Mouse (Mus musculus): Measurements from ENCODE around the gene Rnpepl1. TPM values are rescaled to one million over a fixed set of nuclear protein-coding genes. Genes with fewer than 3 reads are reported as not detected.
A peak's percentile ranks its signal among the peaks of the same experiment; 100 is the strongest.

Gene Rnpepl1
- total RNA-seq, 2 experiments from 2014 or later: 66.5 to 79.4 TPM

DNA sequence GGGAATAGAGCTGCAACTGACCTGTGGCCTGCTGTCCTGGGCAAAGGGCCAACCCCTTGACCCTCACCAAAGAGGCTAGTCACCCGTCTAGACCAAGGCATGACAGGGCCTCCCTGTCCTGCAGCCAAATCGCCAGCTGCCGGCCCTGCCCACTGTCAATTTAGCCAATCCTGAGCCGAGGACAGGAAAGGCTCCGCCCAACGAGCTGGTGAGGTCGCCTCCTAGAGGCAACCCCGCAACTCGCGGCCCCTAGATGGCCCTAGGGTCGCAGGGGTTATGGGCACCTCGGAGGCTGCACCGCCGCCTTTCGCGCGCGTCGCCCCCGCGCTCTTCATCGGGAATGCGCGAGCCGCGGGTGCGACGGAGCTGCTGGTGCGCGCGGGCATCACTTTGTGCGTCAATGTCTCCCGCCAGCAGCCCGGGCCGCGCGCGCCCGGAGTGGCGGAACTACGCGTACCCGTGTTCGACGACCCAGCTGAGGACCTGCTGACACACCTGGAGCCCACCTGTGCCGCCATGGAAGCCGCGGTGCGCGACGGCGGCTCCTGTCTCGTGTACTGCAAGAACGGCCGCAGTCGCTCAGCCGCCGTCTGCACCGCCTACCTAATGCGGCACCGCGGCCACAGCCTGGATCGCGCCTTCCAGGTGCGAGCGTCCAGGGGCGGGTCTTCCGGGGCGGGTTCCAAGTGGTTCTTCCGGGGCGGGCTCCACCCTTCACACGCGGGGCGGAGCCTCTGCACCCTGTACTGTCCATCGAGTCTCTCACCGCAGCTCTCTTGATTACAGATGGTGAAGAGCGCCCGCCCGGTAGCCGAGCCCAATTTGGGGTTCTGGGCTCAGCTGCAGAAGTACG is 3.6 kb upstream of the Rnpepl1 start, which contains the start of gene Dusp28:
Dusp28 (plus strand) TSS at position 203 of the 853 bp plus-strand sequence.
- peak; percentile 95 to 97 for DNase-seq

DNA sequence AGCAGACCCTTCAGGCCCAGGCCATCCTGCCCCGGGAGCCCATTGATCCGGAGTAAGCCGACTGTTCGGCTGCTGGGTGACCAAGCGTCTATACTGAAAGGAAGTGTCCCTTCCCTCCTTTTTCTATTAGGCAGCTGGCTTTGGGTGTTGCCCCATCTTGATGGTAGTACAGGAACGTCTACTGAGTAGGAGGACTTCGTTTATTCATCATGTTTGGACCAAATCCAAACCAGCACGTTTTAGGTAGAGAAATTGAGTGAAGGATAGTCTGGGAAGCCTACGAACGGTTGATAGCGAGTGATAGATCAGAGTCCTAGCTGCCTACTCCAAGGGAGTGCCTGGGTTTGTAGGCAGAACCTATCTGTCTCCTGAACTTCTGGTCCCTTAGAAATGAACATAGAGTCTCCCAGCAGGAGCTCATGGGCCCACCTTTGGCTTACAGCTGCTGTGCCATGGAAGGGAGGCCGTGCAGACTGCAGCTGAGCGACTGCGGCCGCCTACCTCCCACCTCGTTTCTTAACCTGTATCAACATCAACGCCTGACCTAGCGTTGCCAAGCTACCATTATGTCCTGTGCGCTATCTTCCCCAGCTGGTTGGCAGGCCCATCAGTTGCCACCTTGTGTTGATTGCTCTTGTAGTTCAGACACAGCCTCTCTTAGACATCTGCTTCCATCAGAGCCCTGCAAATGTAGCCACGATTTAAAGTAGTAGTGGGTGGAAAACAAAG is 2.8 kb upstream of the Rnpepl1 start:
- DNase-seq: no peak

DNA sequence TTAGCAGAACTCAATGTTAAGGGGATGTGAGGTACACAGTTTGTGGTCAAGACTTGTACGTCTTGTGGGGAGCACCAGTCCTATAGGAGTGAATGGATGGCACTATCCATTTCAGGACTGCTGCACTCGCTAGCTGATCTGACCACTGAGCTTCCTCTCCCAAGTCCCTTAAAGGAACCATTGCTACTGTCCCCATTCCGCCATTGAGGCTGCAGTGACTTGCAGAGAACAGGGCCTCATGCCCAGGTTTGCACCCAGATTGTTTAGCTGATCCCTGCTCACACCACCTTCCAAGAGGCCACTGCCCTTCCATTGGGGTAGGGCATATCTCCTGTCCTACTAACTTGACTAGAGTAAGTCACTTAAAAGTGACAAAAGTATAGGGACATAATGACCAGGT is 1.9 kb upstream of the Rnpepl1 start:
- DNase-seq: no peak

DNA sequence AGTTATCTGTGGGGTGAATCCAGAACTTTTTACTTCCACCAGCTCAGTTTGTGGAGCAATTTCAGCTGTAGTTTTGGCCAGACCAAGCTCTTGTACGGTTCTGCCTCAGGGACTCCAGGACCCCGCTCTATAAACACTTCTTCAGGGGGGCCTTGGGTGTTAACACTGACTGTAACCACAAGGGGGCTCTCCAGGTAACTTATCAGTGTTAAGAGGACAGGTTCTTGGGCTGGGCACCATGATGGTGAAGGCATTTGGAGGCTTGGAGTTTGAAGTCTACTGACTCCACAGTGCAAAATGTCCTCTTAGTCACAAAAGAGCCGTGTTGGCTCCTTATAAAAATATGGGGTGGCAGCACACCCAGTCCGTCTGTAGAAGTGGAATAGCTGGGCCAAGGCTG is 1.5 kb upstream of the Rnpepl1 start:
- no peak for DNase-seq

DNA sequence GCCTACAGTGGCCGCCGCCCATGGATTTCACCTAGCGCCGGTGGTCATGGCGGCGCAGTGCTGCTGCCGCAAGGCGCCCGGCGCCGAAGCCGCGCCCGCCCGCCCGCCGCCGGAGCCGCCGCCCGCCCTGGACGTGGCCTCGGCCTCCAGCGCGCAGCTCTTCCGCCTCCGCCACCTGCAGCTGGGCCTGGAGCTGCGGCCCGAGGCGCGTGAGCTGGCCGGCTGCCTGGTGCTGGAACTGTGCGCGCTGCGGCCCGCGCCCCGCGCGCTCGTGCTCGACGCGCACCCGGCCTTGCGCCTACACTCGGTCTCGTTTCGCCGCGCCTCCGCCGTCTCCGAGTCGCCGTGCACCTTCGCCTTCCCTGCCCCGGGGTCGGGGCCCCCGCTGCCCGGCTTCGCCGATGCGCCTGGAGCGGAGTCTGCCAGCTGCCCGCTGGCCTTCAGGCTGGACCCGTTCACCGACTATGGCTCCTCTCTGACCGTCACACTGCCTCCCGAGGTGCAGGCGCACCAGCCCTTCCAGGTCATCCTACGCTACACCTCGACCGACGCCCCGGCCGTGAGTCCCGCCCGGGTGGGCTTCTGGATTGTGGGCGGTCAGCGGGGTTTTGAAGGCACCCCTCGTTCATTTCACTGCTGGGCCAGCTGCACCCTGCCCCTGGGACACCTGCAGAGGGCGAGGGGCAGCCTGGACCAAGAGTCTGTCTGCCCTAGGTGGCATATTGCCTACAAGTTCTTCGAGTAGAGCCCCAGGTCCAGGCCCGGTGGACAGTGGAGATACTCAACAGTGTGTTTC is 540 bp downstream of the Rnpepl1 start:
- peak; percentile 64 to 80 for DNase-seq

DNA sequence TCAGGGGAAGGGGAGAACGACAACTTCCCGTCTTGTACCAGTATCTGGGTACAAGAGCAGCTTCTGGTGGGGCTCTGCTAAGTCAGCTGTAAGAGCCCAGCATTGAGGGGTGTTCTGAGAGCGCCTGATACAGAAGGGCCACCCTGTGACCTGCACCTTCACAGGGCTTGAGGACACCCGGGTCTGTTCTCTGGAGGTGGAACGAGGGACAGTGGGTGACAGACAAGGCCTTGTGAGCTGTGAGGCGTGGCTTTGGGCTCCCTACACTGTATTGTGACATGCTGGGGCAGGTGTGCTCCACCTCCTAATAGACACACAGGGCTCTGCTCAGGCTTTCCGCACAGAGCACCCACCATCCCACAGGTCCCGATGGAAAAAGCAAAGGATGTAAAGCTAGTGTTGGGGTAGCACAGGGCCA is 1.1 kb downstream of the Rnpepl1 start:
- no peak for DNase-seq

DNA sequence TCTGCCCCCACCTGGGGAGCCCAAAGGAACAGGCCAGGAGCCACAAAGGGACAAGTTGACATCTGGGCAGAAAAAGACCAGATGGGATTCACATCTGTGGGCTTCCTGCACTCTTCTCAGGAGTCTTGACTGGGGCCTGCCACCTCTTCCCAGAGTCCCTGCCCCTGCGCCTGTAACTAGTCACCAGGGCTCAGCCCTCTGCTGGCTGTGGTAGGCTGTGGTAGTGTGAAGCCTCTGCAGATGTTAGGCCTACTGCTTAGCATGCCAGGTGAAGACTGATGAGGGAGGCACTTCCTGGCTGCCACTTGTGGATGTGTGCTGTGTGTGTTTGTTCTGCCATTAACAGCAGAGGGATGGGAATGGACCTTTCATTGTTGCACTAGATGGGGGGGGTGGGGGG is 1.7 kb downstream of the Rnpepl1 start:
- DNase-seq: no peak

DNA sequence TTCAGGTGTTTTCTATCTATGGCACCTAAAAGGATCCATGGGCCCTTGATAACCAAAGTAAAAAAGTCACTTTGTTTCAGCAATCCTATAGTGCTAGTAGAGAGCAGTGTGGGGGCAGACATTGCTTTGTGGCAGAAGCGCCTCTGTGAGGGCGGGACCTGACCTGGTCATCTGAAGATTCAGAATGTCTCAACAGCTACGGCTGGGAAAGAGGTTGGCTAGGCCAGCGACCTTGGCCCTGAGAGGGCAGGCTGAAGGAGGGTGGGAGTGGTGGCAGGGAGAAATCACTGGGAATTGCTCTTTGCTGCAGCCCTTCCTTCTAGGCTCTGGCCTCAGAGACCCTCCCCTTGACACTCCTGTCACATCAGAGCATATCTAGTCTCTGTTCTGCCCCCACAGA is 3.7 kb downstream of the Rnpepl1 start:
- peak in 1 of 2 experiments; percentile 39 for DNase-seq

DNA sequence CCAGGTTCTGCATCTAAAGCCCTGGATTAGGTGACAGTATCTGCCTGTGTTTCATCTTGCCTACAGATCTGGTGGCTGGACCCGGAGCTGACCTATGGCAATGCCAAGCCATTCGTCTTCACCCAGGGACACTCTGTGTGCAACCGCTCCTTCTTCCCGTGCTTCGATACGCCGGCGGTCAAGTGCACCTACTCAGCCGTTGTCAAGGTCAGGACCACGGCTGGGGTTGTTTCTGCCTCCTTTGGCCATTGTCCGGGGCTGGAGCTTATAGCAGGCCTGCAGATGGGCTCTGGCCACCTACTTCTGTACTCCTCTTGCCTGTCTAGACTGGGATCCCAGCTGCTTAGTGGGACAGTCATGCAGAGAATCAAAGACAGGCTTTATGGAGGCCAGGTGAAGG is 4.4 kb downstream of the Rnpepl1 start:
- no peak for DNase-seq

DNA sequence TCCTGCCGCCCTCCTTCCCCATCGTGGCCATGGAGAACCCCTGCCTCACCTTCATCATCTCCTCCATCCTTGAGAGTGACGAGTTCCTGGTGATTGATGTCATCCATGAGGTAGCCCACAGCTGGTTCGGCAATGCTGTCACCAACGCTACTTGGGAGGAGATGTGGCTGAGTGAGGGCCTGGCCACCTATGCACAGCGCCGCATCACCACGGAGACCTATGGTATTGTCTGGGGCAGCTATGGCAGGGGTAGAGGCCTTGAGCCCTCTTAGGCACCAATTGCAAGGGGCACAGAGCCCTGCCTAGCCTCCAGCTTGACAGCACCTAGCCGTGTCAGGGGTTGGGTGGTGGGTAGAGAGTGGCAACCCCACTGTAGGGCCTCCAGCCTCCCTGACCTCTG is 6.1 kb downstream of the Rnpepl1 start:
- no peak for DNase-seq

DNA sequence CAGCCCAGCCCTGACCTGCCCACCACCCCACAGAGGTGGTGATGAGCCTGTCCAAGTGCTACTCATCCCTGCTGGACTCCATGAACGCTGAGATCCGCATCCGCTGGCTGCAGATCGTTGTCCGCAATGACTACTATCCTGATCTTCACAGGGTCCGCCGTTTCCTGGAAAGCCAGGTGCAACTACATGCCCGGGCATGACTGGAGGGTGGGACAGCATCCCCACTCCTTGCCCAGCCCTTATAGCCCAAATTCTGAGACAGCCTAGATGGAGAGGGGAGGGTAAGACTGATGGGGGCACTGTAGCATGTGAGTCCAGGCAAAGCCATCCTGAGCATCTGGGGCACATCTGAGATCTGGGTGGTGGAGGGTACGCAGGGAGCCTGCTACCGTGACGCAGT is 8.6 kb downstream of the Rnpepl1 start:
- DNase-seq: no peak

DNA sequence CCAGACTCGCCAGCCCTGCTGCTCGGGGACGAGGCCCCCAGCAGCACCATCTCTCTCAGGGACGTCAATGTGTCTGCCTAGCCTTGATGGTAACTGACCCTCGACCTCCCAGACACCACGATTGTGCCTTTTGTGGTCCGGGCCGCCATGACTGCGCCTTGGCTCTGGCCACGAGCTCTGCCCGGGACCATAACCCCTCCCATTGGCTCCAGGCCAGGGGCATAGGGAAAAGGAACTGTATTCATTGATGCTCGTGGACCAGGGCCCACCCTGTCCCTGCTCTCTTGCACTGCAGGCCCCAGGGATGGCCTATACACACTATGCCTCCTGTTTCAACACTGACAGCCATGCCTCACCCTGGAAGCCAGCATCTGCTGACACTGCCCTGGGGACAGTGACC is 9.2 kb downstream of the Rnpepl1 start:
- DNase-seq: no peak

DNA sequence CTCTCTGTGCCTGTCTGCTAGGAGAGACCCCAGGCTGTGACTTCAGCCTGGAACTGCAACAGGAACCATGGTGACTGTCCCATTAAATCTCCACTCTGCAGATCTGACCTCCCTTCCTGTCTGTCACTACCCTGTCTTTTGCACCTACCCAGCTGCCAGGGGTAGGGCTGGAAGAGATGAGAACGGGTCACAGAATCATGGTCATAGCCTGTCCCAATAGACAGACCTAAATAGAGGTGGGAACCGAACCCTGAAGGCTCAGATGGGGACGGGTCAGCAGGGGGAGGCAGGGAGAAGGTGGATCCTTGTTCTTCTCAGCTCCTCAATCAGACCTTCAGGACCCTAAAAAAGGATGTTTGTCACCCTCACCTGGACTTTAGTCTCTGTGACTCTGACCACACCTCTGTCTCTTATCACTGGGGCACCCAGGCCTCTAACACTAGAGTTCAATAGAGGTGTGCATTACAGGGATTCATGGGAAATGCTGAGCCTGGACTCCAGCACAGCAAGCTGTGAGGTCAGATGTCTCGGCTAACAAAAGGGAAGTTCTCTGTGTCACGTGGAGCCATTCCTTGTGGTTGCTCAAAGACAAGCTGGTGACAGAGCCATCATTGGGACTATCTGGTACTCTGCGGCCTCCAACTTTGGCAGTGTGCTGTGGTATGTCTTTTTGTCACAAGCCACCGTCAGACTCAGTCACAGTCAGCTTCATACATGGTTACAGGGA is 10.1 kb downstream of the Rnpepl1 start:
- DNase-seq: no peak

DNA sequence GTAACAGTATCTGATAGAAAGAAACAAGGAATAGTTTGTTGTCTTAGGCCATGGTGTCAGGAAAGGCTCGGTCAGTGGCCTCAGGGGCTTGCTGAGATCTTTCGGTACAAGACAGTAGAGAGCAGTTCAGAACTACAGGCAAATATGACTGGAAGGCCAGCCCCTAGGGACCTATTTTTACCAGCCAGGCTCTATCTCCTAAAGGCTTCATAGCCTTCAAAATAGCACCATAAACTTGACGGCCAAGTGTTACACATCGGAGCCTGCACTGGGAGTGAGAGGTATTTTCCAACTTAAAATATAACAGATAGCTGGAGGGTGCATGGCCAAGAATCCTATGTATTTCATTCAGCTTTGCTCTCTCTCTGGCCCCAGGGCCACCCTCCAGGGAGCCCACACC is 10.9 kb downstream of the Rnpepl1 start:
- no peak for DNase-seq

DNA sequence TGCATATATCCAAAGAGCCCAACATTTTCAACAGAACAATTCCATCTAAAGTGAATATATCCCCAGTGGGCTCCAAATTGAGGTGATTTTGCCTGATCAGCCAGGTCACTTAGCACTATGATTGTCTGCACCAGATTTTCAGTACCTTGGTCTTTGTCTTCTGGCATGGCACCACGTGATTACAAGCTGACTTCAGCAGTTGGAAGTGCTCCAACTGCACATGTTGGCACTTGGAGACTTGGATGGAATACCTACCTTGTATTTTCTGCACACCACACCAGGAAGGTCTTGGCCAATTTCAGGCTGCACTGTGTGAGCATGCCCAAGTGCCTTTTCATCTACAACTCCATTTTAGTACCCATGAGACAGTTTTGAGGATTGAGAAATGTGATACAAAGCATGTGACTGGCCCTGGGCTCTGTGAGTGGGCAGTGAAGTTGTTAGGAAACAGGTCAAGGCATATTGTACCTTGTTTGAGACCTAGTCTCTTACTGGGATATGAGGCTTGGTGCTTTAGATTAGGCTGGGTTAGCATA is 19.7 kb downstream of the Rnpepl1 start:
- no peak for DNase-seq

DNA sequence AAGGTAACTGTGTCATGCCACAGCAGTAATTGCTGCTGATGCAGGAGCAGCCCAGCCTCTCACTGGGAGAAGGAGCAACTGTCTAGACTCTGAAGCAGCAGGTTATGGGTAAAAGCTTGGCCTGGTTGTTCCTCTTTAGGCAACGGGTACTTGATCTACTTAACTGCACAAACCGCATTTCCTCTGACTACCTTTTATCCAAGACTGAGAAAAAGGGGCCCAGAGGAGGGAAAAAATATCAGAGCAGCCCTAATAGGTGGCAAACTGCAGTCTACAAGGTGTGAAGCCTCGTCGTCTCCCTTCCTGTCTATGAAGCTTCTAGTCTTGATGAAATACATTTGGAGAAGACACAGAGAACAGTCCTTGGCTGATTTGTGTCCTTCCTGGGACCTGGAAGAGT is 23.0 kb downstream of the Rnpepl1 start:
- no peak for DNase-seq

DNA sequence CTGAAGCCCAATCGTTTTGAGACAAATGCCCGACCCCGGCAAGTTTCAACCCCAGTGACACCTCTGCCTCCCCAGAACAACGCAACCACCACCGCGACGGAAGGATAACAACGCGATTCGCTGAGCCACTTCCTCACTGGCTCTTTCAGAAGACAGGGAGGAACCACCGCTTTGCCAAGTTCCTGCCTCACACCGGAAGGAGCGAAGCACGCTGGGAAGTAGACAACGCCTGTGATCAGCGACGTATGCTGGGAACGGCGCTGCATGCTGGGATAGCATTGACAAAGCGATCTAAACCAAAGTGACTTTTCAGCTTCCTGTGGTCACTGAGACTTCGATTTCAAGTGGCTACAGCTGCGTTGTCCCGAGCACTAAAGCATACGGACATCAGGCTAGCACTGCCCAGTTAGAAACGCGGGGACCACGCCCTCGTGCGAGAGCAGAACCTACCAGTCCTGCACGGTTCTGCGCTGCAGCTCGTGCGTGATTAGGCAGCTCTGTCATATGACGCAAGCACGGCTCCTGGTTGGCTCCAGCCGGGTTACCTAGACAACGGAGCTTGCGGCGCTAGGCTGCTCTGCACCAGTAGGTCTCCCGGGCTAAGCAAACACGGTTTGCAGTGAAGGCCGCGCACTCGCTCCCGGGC is 23.7 kb downstream of the Rnpepl1 start, which contains the start of gene Capn10:
Capn10 (plus strand) TSS at position 195 of the 646 bp plus-strand sequence.
- DNase-seq: peak; percentile 93

DNA sequence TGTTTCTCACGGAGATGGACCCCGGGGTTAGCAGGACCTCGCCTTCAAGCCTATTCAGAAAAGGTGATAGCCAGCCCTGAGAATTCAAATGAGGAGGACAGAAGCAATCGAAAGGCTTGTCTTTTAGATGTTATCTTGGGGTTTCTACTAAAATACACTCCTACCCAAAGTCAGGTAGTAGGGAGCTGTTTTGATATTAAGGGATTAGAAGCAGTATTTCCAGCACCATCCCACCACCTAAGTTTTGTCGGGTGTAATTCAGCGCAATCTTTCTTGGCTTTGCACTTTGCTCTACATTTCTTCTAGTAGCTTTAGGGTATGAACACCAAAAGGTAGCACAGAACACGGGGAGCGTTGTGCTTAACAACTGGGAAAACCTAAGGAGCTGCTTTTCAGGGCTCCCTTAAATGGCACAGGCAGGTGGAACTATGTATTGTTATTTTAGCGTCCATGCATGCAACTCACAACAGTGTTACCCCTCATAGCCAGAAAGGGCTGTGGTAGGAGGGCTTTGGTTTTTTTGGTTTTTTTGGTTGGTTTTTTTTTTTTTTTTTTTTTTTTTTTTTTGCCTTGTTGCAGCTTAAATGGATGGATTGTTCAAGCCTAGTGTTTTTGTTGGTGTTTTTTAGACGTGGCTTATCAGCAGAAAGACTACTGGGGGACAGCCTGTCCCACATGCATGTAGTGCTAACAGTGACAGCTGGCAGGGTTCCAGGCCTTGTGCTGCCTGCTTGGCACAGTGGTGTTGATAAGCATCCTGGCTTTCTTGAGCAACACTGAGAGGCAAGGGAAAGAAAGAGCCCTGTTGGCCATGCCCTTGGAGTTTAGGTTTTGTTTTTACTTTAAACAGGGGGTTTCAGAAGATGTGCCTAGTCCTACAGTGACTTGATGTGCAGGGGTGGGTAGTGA is 24.7 kb downstream of the Rnpepl1 start:
- peak; percentile 71 to 80 for DNase-seq

DNA sequence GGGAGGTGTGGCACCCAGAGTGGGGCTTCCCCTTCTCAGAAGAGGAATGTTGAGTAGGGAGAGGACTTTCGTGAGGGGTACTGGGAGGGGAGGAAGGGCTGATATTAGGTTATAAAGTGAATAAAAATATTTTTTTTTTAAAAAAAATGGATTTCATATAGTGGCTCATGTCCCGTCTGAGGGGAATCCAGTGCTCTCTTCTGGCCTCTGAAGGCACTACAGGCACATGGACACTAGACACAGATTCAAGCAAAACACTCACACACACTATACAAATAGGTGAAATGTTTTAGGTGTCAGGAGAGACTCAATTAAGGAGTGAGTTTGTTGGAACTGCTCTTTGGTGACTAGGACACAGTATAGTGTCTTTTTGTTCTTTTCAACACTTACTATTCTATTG is 25.4 kb downstream of the Rnpepl1 start:
- DNase-seq: no peak

DNA sequence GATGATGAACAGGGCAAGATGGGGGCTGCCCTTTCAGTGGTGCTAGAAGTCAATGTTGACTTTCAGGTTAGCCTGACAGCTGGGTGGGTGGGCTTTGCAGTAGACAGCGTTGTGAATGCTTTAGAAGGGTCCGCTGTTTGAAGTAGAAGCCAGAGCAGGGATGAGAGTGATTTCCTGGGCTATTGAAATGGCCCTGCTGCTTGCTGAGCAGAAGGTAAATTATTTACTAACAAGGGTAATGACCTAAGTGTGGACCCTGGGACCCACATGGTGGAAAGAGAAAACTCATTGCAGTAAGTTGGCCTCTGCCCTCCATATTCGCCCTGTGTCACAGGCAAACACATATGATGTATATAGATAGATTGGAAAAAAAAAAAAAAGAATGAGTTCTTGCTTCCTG is 25.9 kb downstream of the Rnpepl1 start:
- no peak for DNase-seq

Measured in adrenal gland, postnatal 36 days (tissue).